Mouse (Mus musculus): ENCODE data around the gene Samd8.

Gene Samd8

GRCm38 (mm10) chr14:21745149-21745548 is 5.2 kb upstream of the Samd8 start:
- no peak for DNase-seq (ENCODE audit: low spot score)

- DNase-seq (ENCODE audit: low spot score), result no peak
Measured at GRCm38 (mm10) chr14:21746251-21746650, 4.1 kb upstream of the Samd8 start.

- no peak for DNase-seq (ENCODE audit: low spot score)
Measured at GRCm38 (mm10) chr14:21746846-21747245, 3.5 kb upstream of the Samd8 start.

GRCm38 (mm10) chr14:21747436-21748141 is 2.7 kb upstream of the Samd8 start:
- DNase-seq (ENCODE audit: low spot score), result peak; percentile 39

- peak; percentile 68 for DNase-seq (ENCODE audit: low spot score)
Measured at GRCm38 (mm10) chr14:21748142-21748870, 2.0 kb upstream of the Samd8 start.

- DNase-seq (ENCODE audit: low spot score), result peak; percentile 68
Measured at GRCm38 (mm10) chr14:21750881-21751542, 681 bp downstream of the Samd8 start, which contains the start of gene Dusp13. Gene Dusp13 (minus strand): TSS chr14:21751181.

- DNase-seq (ENCODE audit: low spot score), result no peak
Measured at GRCm38 (mm10) chr14:21752411-21752810, 2.1 kb downstream of the Samd8 start.

GRCm38 (mm10) chr14:21753367-21753766 is 3.0 kb downstream of the Samd8 start:
- no peak for DNase-seq (ENCODE audit: low spot score)

- no peak for DNase-seq (ENCODE audit: low spot score)
Measured at GRCm38 (mm10) chr14:21761560-21761959, 11.2 kb downstream of the Samd8 start.

- no peak for DNase-seq (ENCODE audit: low spot score)
Measured at GRCm38 (mm10) chr14:21763736-21764135, 13.4 kb downstream of the Samd8 start.

GRCm38 (mm10) chr14:21764646-21765045 is 14.3 kb downstream of the Samd8 start:
- no peak for DNase-seq (ENCODE audit: low spot score)

- DNase-seq (ENCODE audit: low spot score), result no peak
Measured at GRCm38 (mm10) chr14:21765754-21766397, 15.5 kb downstream of the Samd8 start.

- no peak for DNase-seq (ENCODE audit: low spot score)
Measured at GRCm38 (mm10) chr14:21766398-21766958, 16.1 kb downstream of the Samd8 start.

- no peak for DNase-seq (ENCODE audit: low spot score)
Measured at GRCm38 (mm10) chr14:21772506-21773281, 22.4 kb downstream of the Samd8 start.

- no peak for DNase-seq (ENCODE audit: low spot score)
Measured at GRCm38 (mm10) chr14:21773946-21774345, 23.6 kb downstream of the Samd8 start.

- DNase-seq (ENCODE audit: low spot score), result no peak
Measured at GRCm38 (mm10) chr14:21776201-21776600, 25.9 kb downstream of the Samd8 start.

GRCm38 (mm10) chr14:21786500-21786899 is 36.2 kb downstream of the Samd8 start:
- no peak for DNase-seq (ENCODE audit: low spot score)

- DNase-seq (ENCODE audit: low spot score), result no peak
Measured at GRCm38 (mm10) chr14:21787374-21787773, 37.0 kb downstream of the Samd8 start.

- DNase-seq (ENCODE audit: low spot score), result no peak
Measured at GRCm38 (mm10) chr14:21788121-21788520, 37.8 kb downstream of the Samd8 start.

GRCm38 (mm10) chr14:21790585-21791251 is 40.4 kb downstream of the Samd8 start:
- DNase-seq (ENCODE audit: low spot score), result no peak

- DNase-seq (ENCODE audit: low spot score), result no peak
Measured at GRCm38 (mm10) chr14:21791722-21792121, 41.4 kb downstream of the Samd8 start.
